20 mouse cellular contexts compared by ENCODE assay signal in the genomic region with DNA sequence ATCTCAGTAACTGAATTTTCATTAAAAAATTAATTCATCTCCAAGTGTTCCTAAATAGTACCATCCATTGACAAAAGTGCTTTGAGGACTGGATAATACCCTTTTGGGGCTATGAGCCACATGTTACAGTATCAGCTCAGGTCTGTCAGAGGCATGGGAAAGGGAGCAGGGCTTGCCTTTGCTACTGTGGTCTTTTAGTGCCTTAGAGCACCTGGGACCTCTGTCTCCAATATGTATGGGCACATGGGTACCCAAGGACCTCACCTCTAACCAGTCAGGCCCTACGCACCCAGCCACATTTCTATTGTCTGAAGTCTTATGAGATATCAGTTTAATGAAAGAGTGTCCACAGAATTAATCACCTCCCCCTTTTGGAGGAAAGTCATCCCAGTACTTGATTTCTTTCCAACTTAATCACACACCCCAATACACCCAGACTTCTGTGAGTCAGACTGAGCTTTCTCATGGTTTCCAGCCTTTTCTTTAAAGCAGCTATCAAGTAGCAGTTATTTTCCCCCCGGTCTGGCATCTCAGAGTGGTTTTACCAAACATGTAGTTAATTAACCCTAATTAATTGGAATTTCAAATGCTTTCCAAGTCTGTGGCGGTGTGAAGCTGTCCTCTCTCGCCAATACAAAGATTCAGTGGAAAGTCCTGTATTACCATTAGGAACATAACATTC.
A peak's percentile ranks its signal among the peaks of the same experiment; 100 is the strongest.
DNase-seq lines count a peak whose midpoint lies in the region; ATAC-seq and TF ChIP-seq lines count a peak whose summit lies in the region.
"Had no signal": no experiment of that assay in that cellular context is flagged by ENCODE, and none has a peak within 500 bp of the region (broad histone marks: within the 10 kb centered on the region; RNA-seq: fewer than 3 reads in every experiment).

No protein-coding gene starts in this region.

- H3K4me3 ChIP-seq in midbrain, postnatal 0 days (ENCODE audit: low read depth, low read length), result no peak overlapping the region
- no peak overlapping the region for H3K4me3 ChIP-seq in midbrain, embryonic 16.5 days (ENCODE audit: low read depth, low read length)
- H3K4me3 ChIP-seq in forebrain, embryonic 13.5 days, result no peak overlapping the region
- H3K4me3 ChIP-seq: heart, embryonic 10.5 days; limb, embryonic 10.5 days; liver, embryonic 15.5 days had no signal

- no peak overlapping the region for H3K9ac ChIP-seq in midbrain, postnatal 0 days (replicated peaks; ENCODE audit: low read length, poor library complexity, severe bottlenecking)
- H3K9ac ChIP-seq in midbrain, embryonic 16.5 days (ENCODE audit: low read depth, low read length), result no peak overlapping the region
- no peak overlapping the region for H3K9ac ChIP-seq in forebrain, embryonic 13.5 days
- H3K9ac ChIP-seq: liver, embryonic 15.5 days had no signal

- H3K27me3 ChIP-seq in midbrain, postnatal 0 days (ENCODE audit: insufficient read depth, low read length), result no peaks in the 10 kb centered on the region
- H3K27me3 ChIP-seq in midbrain, embryonic 16.5 days (ENCODE audit: control insufficient read depth, insufficient read depth, low read depth, low read length), result no peaks in the 10 kb centered on the region
- no peaks in the 10 kb centered on the region for H3K27me3 ChIP-seq in forebrain, embryonic 13.5 days
- H3K27me3 ChIP-seq: liver, embryonic 15.5 days had no signal

- no peaks in the 10 kb centered on the region for H3K36me3 ChIP-seq in midbrain, postnatal 0 days (ENCODE audit: insufficient read depth, low read length)
- H3K36me3 ChIP-seq in midbrain, embryonic 16.5 days (ENCODE audit: control insufficient read depth, insufficient read depth, low read length), result no peaks in the 10 kb centered on the region
- no peaks in the 10 kb centered on the region for H3K36me3 ChIP-seq in forebrain, embryonic 13.5 days (ENCODE audit: poor library complexity, severe bottlenecking)
- H3K36me3 ChIP-seq: heart, embryonic 10.5 days; limb, embryonic 10.5 days; liver, embryonic 15.5 days had no signal

- peak; percentile 44 for DNase-seq in adrenal gland, adult 2 months
- DNase-seq in adrenal gland, postnatal 10 days, result no peak
- peak; percentile 22 for DNase-seq in midbrain, postnatal 0 days (ENCODE audit: low spot score)
- no peak for DNase-seq in urinary bladder, postnatal 25 days (ENCODE audit: low spot score)
- no peak for DNase-seq in layer of hippocampus, adult 8-10 months (ENCODE audit: low spot score in 2 of 2)
- DNase-seq: adrenal gland, adult 8-10 months; cerebellum, adult 8-10 months; gastrocnemius, postnatal 10 days; kidney, postnatal 4 days; liver; right cerebral cortex, postnatal 14 days had no signal

- H3K9me3 ChIP-seq in midbrain, postnatal 0 days (ENCODE audit: low read length), result no peaks in the 10 kb centered on the region
- H3K9me3 ChIP-seq in midbrain, embryonic 16.5 days (replicated peaks; ENCODE audit: control insufficient read depth, low read length, poor library complexity, severe bottlenecking), result no peaks in the 10 kb centered on the region
- no peaks in the 10 kb centered on the region for H3K9me3 ChIP-seq in forebrain, embryonic 13.5 days (replicated peaks)
- H3K9me3 ChIP-seq: heart, embryonic 10.5 days; limb, embryonic 10.5 days; liver, embryonic 15.5 days had no signal

- H3K4me1 ChIP-seq in midbrain, postnatal 0 days (ENCODE audit: insufficient read depth, low read length), result no peaks in the 10 kb centered on the region
- peaks cover 4% of the 10 kb centered on the region; the same call in 1 of the 2 replicates for H3K4me1 ChIP-seq in midbrain, embryonic 16.5 days (ENCODE audit: control insufficient read depth, insufficient read depth, low read length)
- peaks cover 22% of the 10 kb centered on the region for H3K4me1 ChIP-seq in forebrain, embryonic 13.5 days
- H3K4me1 ChIP-seq: heart, embryonic 10.5 days; limb, embryonic 10.5 days; liver, embryonic 15.5 days had no signal

- H3K27ac ChIP-seq in midbrain, postnatal 0 days (ENCODE audit: low read depth, low read length), result no peak overlapping the region
- no peak overlapping the region for H3K27ac ChIP-seq in midbrain, embryonic 16.5 days (ENCODE audit: low read length)
- H3K27ac ChIP-seq in forebrain, embryonic 13.5 days, result no peak overlapping the region
- H3K27ac ChIP-seq: heart, embryonic 10.5 days; limb, embryonic 10.5 days; liver, embryonic 15.5 days; macrophage had no signal

- ATAC-seq in midbrain, postnatal 0 days (ENCODE audit: low FRiP score), result no peak
- no peak for ATAC-seq in midbrain, embryonic 16.5 days
- ATAC-seq in forebrain, embryonic 13.5 days, result peak; percentile 85
- ATAC-seq: CD4-positive, CD25-positive, alpha-beta regulatory T cell, adult 4 months; hindbrain, embryonic 16.5 days; intestine, postnatal 0 days had no signal

- WGBS in midbrain, postnatal 0 days, result 76% methylated on average over 4 of the region's 4 CpGs
- 68% methylated on average over 4 of the region's 4 CpGs for WGBS in midbrain, embryonic 16.5 days
- 31% methylated on average over 4 of the region's 4 CpGs for WGBS in forebrain, embryonic 13.5 days

- H3K4me2 ChIP-seq in midbrain, postnatal 0 days (ENCODE audit: low read depth, low read length, poor library complexity, severe bottlenecking), result no peak overlapping the region
- H3K4me2 ChIP-seq in midbrain, embryonic 16.5 days (ENCODE audit: low read length), result no peak overlapping the region
- no peak overlapping the region for H3K4me2 ChIP-seq in forebrain, embryonic 13.5 days
- H3K4me2 ChIP-seq: liver, embryonic 15.5 days had no signal

- no peak for TF ChIP-seq CTCF in midbrain, postnatal 0 days (IDR thresholded peaks at IDR 0.05)

Comparison
In these comparisons a context has a peak if more than half of its experiments do, and no peak if none do; other contexts are left out.
1. DNase-seq: peak in adrenal gland, adult 2 months (single experiment) and midbrain, postnatal 0 days (single experiment); none in adrenal gland, postnatal 10 days (single experiment), urinary bladder, postnatal 25 days (single experiment) and layer of hippocampus, adult 8-10 months (0 of 2).